Mouse (Mus musculus) adrenal gland (tissue): ENCODE data around the gene Irak3.
"Not testable (repeated sequence)": the region's sequence is repeated elsewhere in the genome, so short reads cannot be mapped to it uniquely, and the experiment has no call there.

Source experiments
- intact Hi-C: fragments of 180-260 bp; cut with DNase I; formaldehyde crosslinking; loops from one replicate; pipeline ENCODE4 v1.15.1; 2025
- long read RNA-seq, 2 experiments: library from polyadenylated mRNA; unstranded; transcript quantifications; one replicate each; pipeline ENCODE4 v2.0.0; 2020; ENCODE audit warnings: borderline replicate concordance in 1 of 2; ENCODE audit not compliant: insufficient replicate concordance in 1 of 2

Gene Irak3
- long read RNA-seq, experiment 1, partial matches to known transcripts, result 1 of 2 reads
- long read RNA-seq, experiment 1, other reads (novel, unspliced or antisense), result 0 of 2 reads
- long read RNA-seq, experiment 2, partial matches to known transcripts, result 0 of 2 reads
- long read RNA-seq, experiment 2, other reads (novel, unspliced or antisense), result 0 of 2 reads

- intact Hi-C loops, result no loop called here
Measured at GRCm38 (mm10) chr10:120201961-120202402, at the start of gene Irak3. Irak3 (minus strand) TSS chr10:120202130.

GRCm38 (mm10) chr10:120250911-120251683, 49.2 kb upstream of the Irak3 start:
- intact Hi-C loops, result no loop called here

GRCm38 (mm10) chr10:120246994-120247750, 45.2 kb upstream of the Irak3 start:
- intact Hi-C loops, result loop anchor here (10.0 kb wide), 1 partner anchor 1008 kb away; no protein-coding TSS in a partner anchor

- intact Hi-C loops, result loop anchor here (10.0 kb wide), 1 partner anchor 1009 kb away; no protein-coding TSS in a partner anchor
Measured at GRCm38 (mm10) chr10:120245681-120246080, 43.8 kb upstream of the Irak3 start.

GRCm38 (mm10) chr10:120242421-120242820, 40.5 kb upstream of the Irak3 start:
- intact Hi-C loops, result loop anchor here (10.0 kb wide), 1 partner anchor 1012 kb away; no protein-coding TSS in a partner anchor

GRCm38 (mm10) chr10:120239476-120239875, 37.5 kb upstream of the Irak3 start:
- intact Hi-C loops, result no loop called here

- intact Hi-C loops, result no loop called here
Measured at GRCm38 (mm10) chr10:120238241-120238640, 36.3 kb upstream of the Irak3 start.

GRCm38 (mm10) chr10:120236855-120237254, 34.9 kb upstream of the Irak3 start:
- intact Hi-C loops, result no loop called here

GRCm38 (mm10) chr10:120233655-120234367, 31.9 kb upstream of the Irak3 start:
- intact Hi-C loops, result no loop called here

GRCm38 (mm10) chr10:120231718-120232117, 29.8 kb upstream of the Irak3 start:
- intact Hi-C loops, result no loop called here

GRCm38 (mm10) chr10:120226871-120227661, 25.1 kb upstream of the Irak3 start, which contains the start of gene Llph:
Llph (plus strand) TSS chr10:120227070.
- intact Hi-C loops, result no loop called here

GRCm38 (mm10) chr10:120220776-120221175, 18.8 kb upstream of the Irak3 start:
- intact Hi-C loops, result no loop called here

GRCm38 (mm10) chr10:120219578-120220359, 17.8 kb upstream of the Irak3 start:
- intact Hi-C loops, result no loop called here

GRCm38 (mm10) chr10:120218996-120219395, 17.1 kb upstream of the Irak3 start:
- intact Hi-C loops, result no loop called here

- intact Hi-C loops, result not testable (repeated sequence)
Measured at GRCm38 (mm10) chr10:120217099-120217498, 15.2 kb upstream of the Irak3 start.

- intact Hi-C loops, result no loop called here
Measured at GRCm38 (mm10) chr10:120210096-120210495, 8.2 kb upstream of the Irak3 start.

GRCm38 (mm10) chr10:120209539-120209925, 7.6 kb upstream of the Irak3 start:
- intact Hi-C loops, result no loop called here

GRCm38 (mm10) chr10:120208575-120209538, 6.9 kb upstream of the Irak3 start:
- intact Hi-C loops, result no loop called here
